Mouse (Mus musculus) hindbrain, embryonic 12.5 days (tissue): ENCODE results near the gene Sdhd. TPM values are rescaled to one million over a fixed set of nuclear protein-coding genes. Genes with fewer than 3 reads are reported as not detected.

Experiments used
- ATAC-seq: fragments of 200-750 bp; cut with Nextera tagmentation; 2 replicates; pipeline ENCODE4 v1.8.0; 2017; ENCODE audit warnings: moderate TSS enrichment; ENCODE audit not compliant: low FRiP score
- H3K27ac ChIP-seq: fragments of 300-500 bp; sonication (generic); 2 replicates; pipeline ENCODE4 v1.5.1; 2016; ENCODE audit warnings: mild to moderate bottlenecking
- H3K27me3 ChIP-seq: fragments of 300-500 bp; sonication (generic); 2 replicates; pipeline ENCODE4 v1.6.1; 2016; ENCODE audit warnings: mild to moderate bottlenecking
- H3K36me3 ChIP-seq: fragments of 300-500 bp; sonication (generic); 2 replicates; pipeline ENCODE4 v1.6.1; 2016; ENCODE audit warnings: mild to moderate bottlenecking
- H3K4me1 ChIP-seq: fragments of 300-500 bp; sonication (generic); 2 replicates; pipeline ENCODE4 v1.6.1; 2016
- H3K4me2 ChIP-seq: fragments of 300-500 bp; sonication (generic); replicated peaks from 2 replicates; pipeline ENCODE4 v1.6.1; 2016; ENCODE audit warnings: mild to moderate bottlenecking
- H3K4me3 ChIP-seq: fragments of 300-500 bp; sonication (generic); 2 replicates; pipeline ENCODE4 v1.5.1; 2016; ENCODE audit warnings: mild to moderate bottlenecking
- H3K9ac ChIP-seq: fragments of 300-500 bp; sonication (generic); 2 replicates; pipeline ENCODE4 v1.6.1; 2016; ENCODE audit warnings: mild to moderate bottlenecking, moderate library complexity
- H3K9me3 ChIP-seq: fragments of 300-500 bp; sonication (generic); replicated peaks from 2 replicates; pipeline ENCODE4 v1.6.1; 2016; ENCODE audit warnings: mild to moderate bottlenecking
- WGBS: fragments of 180-500 bp; shearing (Covaris S2); methylation state at CpG from one replicate; pipeline ENCODE4 v1.1.7; 2016; 5-methylcytosine and 5-hydroxymethylcytosine counted together
- polyA plus RNA-seq: library from polyadenylated mRNA; unstranded; fragments of >200 nt; fragmentation: Nextera tagmentation; extraction: Ambion mirVana; gene quantifications from 2 replicates; pipeline ENCODE4 v1.2.1, GENCODE M21; 2016

Gene Sdhd
- polyA plus RNA-seq, 1 experiment from 2014 or later, result 208 TPM

DNA sequence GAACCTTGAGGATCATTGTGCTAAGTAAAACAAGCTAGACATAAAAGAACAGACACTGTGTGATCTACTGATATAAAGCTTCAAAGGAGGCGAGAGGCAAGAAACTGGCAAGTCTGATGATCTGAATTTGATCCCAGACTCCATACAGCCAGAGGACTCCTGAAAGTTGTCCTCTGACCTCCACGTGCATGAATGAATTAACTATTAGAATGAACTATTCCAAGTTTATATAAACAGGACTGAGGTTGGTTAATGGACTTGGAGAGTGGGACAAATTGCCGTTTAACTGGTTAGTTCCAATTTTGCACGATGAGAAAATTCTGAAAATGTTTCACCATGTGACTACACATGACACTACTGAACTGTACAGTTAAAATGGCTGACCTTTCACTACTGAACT, 54.7 kb downstream of the Sdhd start:
- Histone ChIP-seq H3K27ac (no peak overlapping the region), H3K4me2 (no peak overlapping the region), H3K4me3 (no peak overlapping the region), H3K36me3 (no peaks in the 10 kb centered on the region), H3K4me1 (no peaks in the 10 kb centered on the region), H3K27me3 (no peaks in the 10 kb centered on the region), H3K9me3 (no peaks in the 10 kb centered on the region), H3K9ac (no peak overlapping the region)
- no peak for ATAC-seq
- WGBS, result 83% methylated on average over 4 of the region's 4 CpGs

DNA sequence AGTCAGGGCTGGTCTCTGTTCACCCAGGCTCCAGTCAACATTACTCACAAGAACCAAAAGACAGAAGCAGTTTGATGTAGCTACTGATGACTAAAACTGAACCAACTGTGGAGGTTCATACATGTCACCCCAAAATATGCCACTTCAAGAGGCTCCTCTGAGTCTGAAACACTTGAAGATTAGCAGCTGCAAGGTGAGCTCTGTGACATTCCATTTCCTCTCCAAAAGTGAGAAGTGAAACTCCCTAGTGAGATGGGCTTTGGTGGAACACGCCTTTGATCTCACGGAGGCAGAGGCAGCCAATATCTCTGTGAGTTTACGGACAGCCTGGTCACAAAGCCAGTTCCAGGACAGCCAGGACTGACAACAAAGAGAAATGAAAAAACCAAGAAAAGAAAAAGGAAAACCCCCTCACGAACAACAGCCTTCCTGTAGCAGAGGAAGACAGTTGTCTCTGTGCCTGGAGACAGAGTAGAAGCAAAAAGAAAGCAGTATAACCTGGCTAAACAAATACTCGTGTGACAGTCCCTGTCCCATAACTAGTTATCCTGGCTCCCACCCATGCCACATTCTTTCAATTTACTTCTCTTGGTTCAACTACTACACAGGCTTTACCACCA, 55.6 kb downstream of the Sdhd start:
- Histone ChIP-seq H3K4me3 (no peak overlapping the region), H3K27ac (no peak overlapping the region), H3K36me3 (no peaks in the 10 kb centered on the region), H3K9me3 (no peaks in the 10 kb centered on the region), H3K4me1 (no peaks in the 10 kb centered on the region), H3K9ac (no peak overlapping the region), H3K4me2 (no peak overlapping the region), H3K27me3 (no peaks in the 10 kb centered on the region)
- WGBS, result 63% methylated on average over 5 of the region's 5 CpGs
- no peak for ATAC-seq

Other genes with a start within 250 kb of the Sdhd start
- gene Plet1, start 109.3 kb downstream of the Sdhd start, polyA plus RNA-seq, result 0.79 and 1.1 TPM in 2 replicates
- gene Pts, start 75.1 kb downstream of the Sdhd start, polyA plus RNA-seq, result 95.1 and 96.2 TPM in 2 replicates
- gene Il18, start 49.0 kb downstream of the Sdhd start, polyA plus RNA-seq, result 9.7 and 10.5 TPM in 2 replicates
- 0.17 and 0.28 TPM in 2 replicates for gene Bco2, start 48.6 kb downstream of the Sdhd start, polyA plus RNA-seq
- gene Tex12, start 42.5 kb downstream of the Sdhd start, polyA plus RNA-seq, result 0.55 TPM in 1 of 2 replicates, not detected in the other
- gene Timm8b, start 98 bp upstream of the Sdhd start, polyA plus RNA-seq, result 280 and 325 TPM in 2 replicates
- gene Pih1d2, start 13.5 kb upstream of the Sdhd start, polyA plus RNA-seq, result 8.4 and 8.8 TPM in 2 replicates
- gene Nkapd1, start 13.7 kb upstream of the Sdhd start, polyA plus RNA-seq, result 32.9 and 34.7 TPM in 2 replicates
- gene Dlat, start 56.0 kb upstream of the Sdhd start, polyA plus RNA-seq, result 41.5 and 54.8 TPM in 2 replicates
- 33.7 and 35.2 TPM in 2 replicates for gene Dixdc1, start 135.7 kb upstream of the Sdhd start, polyA plus RNA-seq
- gene 2310030G06Rik, start 142.7 kb upstream of the Sdhd start, polyA plus RNA-seq, result 2.5 TPM in 2 replicates
- 11.9 and 20.7 TPM in 2 replicates for gene Cryab, start 147.5 kb upstream of the Sdhd start, polyA plus RNA-seq
- 1.7 and 6.9 TPM in 2 replicates for gene Hspb2, start 148.5 kb upstream of the Sdhd start, polyA plus RNA-seq
- 11.6 and 12.5 TPM in 2 replicates for gene Fdxacb1, start 164.4 kb upstream of the Sdhd start, polyA plus RNA-seq
- 44.9 and 50.6 TPM in 2 replicates for gene Alg9, start 171.2 kb upstream of the Sdhd start, polyA plus RNA-seq
- gene 1110032A03Rik, start 171.7 kb upstream of the Sdhd start, polyA plus RNA-seq, result 38.4 and 43.9 TPM in 2 replicates
- 87.6 and 90.5 TPM in 2 replicates for gene Ppp2r1b, start 241.5 kb upstream of the Sdhd start, polyA plus RNA-seq